Mouse (Mus musculus) heart, embryonic 15.5 days (tissue): ENCODE results near the gene Fam206a. TPM values are rescaled to one million over a fixed set of nuclear protein-coding genes. Genes with fewer than 3 reads are reported as not detected.
A peak's percentile ranks its signal among the peaks of the same experiment; 100 is the strongest.

Experiments used
- ATAC-seq: fragments of 200-750 bp; cut with Nextera tagmentation; replicated peaks from 2 replicates; pipeline ENCODE4 v1.8.0; 2017; ENCODE audit warnings: low read depth, moderate TSS enrichment; ENCODE audit not compliant: insufficient number of reproducible peaks, insufficient read depth, low FRiP score
- H3K27ac ChIP-seq: fragments of 300-500 bp; sonication (generic); 2 replicates; pipeline ENCODE4 v1.5.1; 2015; ENCODE audit warnings: mild to moderate bottlenecking, inconsistent platforms
- H3K27me3 ChIP-seq: fragments of 300-500 bp; sonication (generic); 2 replicates; pipeline ENCODE4 v1.6.1; 2015; ENCODE audit warnings: inconsistent platforms
- H3K36me3 ChIP-seq: fragments of 300-500 bp; sonication (generic); 2 replicates; pipeline ENCODE4 v1.6.1; 2015; ENCODE audit warnings: mild to moderate bottlenecking, inconsistent platforms
- H3K4me1 ChIP-seq: fragments of 300-500 bp; sonication (generic); replicated peaks from 2 replicates; pipeline ENCODE4 v1.6.1; 2015; ENCODE audit warnings: inconsistent platforms
- H3K4me2 ChIP-seq: fragments of 300-500 bp; sonication (generic); 2 replicates; pipeline ENCODE4 v1.6.1; 2015; ENCODE audit warnings: inconsistent platforms, mild to moderate bottlenecking, moderate library complexity
- H3K4me3 ChIP-seq: fragments of 300-500 bp; sonication (generic); 2 replicates; pipeline ENCODE4 v1.5.1; 2015; ENCODE audit warnings: mild to moderate bottlenecking, inconsistent platforms
- H3K9ac ChIP-seq: fragments of 300-500 bp; sonication (generic); 2 replicates; pipeline ENCODE4 v1.6.1; 2015; ENCODE audit warnings: mild to moderate bottlenecking, inconsistent platforms
- H3K9me3 ChIP-seq: fragments of 300-500 bp; sonication (generic); replicated peaks from 2 replicates; pipeline ENCODE4 v1.6.1; 2016; ENCODE audit warnings: inconsistent platforms
- WGBS: fragments of 180-500 bp; shearing (Covaris S2); methylation state at CpG from one replicate; pipeline ENCODE4 v1.1.7; 2015; ENCODE audit warnings: mixed read lengths; 5-methylcytosine and 5-hydroxymethylcytosine counted together
- polyA plus RNA-seq: library from polyadenylated mRNA; unstranded; fragments of >200 nt; fragmentation: Nextera tagmentation; extraction: Ambion mirVana; gene quantifications from 2 replicates; pipeline ENCODE4 v1.2.1, GENCODE M21; 2015

Fam206a gene
- polyA plus RNA-seq, 1 experiment from 2014 or later, result 7.4 TPM

DNA sequence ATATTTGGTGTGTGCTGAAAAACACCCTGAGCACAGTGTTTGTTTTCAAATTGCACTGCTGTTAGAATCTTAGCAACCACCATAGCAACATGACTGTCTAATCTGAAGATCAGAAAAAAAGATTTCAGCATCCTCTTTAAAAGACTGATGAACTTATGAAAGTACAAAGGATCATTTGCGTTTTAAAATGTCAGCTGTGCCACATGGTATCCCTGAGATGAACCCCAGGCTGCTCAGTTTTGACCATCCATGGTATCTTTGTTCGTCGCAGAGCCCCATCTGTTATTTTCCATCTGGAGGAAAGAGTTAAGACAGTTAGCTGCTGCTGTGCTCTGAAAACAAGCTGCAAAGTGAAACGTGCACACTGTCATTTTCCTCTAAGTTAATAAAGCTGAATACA is 10.0 kb downstream of the Fam206a start:
- Histone ChIP-seq H3K9me3 (no peaks in the 10 kb centered on the region), H3K27ac (no peak overlapping the region), H3K9ac (no peak overlapping the region), H3K4me3 (no peak overlapping the region), H3K4me1 (no peaks in the 10 kb centered on the region), H3K27me3 (no peaks in the 10 kb centered on the region), H3K4me2 (no peak overlapping the region), H3K36me3 (peaks cover 6% of the 10 kb centered on the region)
- no peak for ATAC-seq
- WGBS, result 65% methylated on average over 4 of the region's 4 CpGs

DNA sequence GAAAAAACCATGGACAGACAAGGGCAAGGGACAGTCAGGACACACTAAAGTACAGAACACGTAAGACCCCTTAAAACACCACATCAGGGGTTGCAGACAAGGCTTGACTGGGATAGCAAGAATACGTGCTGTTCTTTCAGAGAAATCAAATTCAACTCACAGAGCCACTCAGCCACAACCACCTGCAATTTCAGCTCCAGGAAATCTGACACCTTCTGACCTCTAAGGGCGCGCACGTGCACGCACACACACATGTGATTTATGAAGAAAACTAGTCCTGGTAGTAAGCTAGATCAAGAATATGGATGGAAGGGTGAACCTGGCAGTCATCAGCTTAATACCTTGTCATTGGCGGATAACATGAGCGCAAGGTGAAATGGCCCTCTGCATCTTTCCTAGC is 13.0 kb downstream of the Fam206a start:
- WGBS, result 82% methylated on average over 8 of the region's 8 CpGs

GRCm38 (mm10) chr4:56820017-56820550 is 17.9 kb downstream of the Fam206a start:
- no peaks in the 10 kb centered on the region for H3K27me3 ChIP-seq
- H3K9me3 ChIP-seq, result no peaks in the 10 kb centered on the region
- no peak overlapping the region for H3K4me2 ChIP-seq
- peaks cover 6% of the 10 kb centered on the region for H3K36me3 ChIP-seq
- no peaks in the 10 kb centered on the region for H3K4me1 ChIP-seq
- no peak overlapping the region for H3K9ac ChIP-seq
- ATAC-seq, result no peak
- no peak overlapping the region for H3K4me3 ChIP-seq
- peak overlapping the region; percentile 20; the same call in 1 of the 2 replicates for H3K27ac ChIP-seq

More for the DNA sequence above, 13.0 kb downstream of the Fam206a start:
- no peaks in the 10 kb centered on the region for H3K4me1 ChIP-seq
- H3K4me3 ChIP-seq, result no peak overlapping the region
- H3K27me3 ChIP-seq, result no peaks in the 10 kb centered on the region
- H3K9me3 ChIP-seq, result no peaks in the 10 kb centered on the region
- no peak for ATAC-seq
- H3K4me2 ChIP-seq, result no peak overlapping the region
- peaks cover 6% of the 10 kb centered on the region for H3K36me3 ChIP-seq
- no peak overlapping the region for H3K27ac ChIP-seq
- no peak overlapping the region for H3K9ac ChIP-seq

DNA sequence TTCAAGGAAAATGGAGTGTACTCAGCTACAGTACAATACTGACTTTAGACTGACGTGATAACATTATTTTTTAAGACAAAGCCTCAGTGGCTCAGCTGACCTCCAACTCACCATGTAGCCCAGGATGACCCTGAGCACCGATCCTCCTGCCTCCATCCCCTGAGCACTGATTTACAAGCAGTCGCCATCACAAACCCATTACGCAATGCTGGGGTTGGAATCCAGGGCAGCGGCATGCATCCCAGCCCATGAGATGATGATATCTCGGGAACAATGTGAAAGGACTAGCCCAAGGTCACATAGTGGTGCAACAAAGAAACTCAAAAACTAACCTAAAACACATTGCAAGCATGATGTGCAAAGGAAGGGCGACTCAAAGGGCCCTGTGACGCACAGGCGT is 22.1 kb downstream of the Fam206a start:
- Histone ChIP-seq H3K9me3 (no peaks in the 10 kb centered on the region), H3K27ac (no peak overlapping the region), H3K27me3 (no peaks in the 10 kb centered on the region), H3K4me2 (no peak overlapping the region), H3K4me3 (no peak overlapping the region), H3K36me3 (peaks cover 6% of the 10 kb centered on the region; the same call in 1 of the 2 replicates), H3K4me1 (no peaks in the 10 kb centered on the region), H3K9ac (no peak overlapping the region)
- ATAC-seq, result no peak
- WGBS, result 84% methylated on average over 9 of the region's 9 CpGs

GRCm38 (mm10) chr4:56828932-56829331 is 26.8 kb downstream of the Fam206a start:
- no peak for ATAC-seq
- 81% methylated on average over 3 of the region's 3 CpGs for WGBS
- Histone ChIP-seq H3K4me2 (no peak overlapping the region), H3K9me3 (no peaks in the 10 kb centered on the region), H3K4me3 (no peak overlapping the region), H3K27me3 (no peaks in the 10 kb centered on the region), H3K4me1 (peaks cover 4% of the 10 kb centered on the region; the same call in 1 of the 2 replicates), H3K36me3 (peaks cover 6% of the 10 kb centered on the region; the same call in 1 of the 2 replicates), H3K27ac (no peak overlapping the region), H3K9ac (no peak overlapping the region)

DNA sequence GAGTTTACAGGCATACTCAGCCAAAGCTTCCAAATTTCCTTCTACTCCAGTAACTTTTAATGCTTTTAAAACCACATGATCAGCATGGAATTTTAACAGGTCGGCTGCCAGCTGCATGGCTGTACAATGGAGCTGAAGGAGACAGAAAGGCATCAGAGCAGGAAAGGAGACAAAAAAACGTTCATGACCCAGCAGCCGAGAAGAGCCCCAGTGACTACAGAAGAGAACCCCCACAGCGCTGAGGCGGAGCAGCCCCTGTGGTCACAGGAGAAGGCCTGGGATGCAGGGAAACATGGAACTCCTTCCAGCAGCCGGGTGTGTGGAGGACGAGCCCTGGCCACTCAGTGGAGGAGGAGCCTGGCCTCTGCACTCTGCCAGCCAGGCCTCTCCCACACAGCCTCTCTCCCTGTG is 27.4 kb downstream of the Fam206a start:
- Histone ChIP-seq H3K27me3 (no peaks in the 10 kb centered on the region), H3K9ac (no peak overlapping the region), H3K4me1 (peaks cover 4% of the 10 kb centered on the region; the same call in 1 of the 2 replicates), H3K27ac (peak overlapping the region; percentile 6; the same call in 1 of the 2 replicates), H3K4me3 (no peak overlapping the region), H3K4me2 (no peak overlapping the region), H3K9me3 (no peaks in the 10 kb centered on the region), H3K36me3 (peaks cover 6% of the 10 kb centered on the region; the same call in 1 of the 2 replicates)
- ATAC-seq, result 0 out of 2 replicates have a peak, but pooled peaks have one; percentile 35
- WGBS, result 54% methylated on average over 7 of the region's 7 CpGs

DNA sequence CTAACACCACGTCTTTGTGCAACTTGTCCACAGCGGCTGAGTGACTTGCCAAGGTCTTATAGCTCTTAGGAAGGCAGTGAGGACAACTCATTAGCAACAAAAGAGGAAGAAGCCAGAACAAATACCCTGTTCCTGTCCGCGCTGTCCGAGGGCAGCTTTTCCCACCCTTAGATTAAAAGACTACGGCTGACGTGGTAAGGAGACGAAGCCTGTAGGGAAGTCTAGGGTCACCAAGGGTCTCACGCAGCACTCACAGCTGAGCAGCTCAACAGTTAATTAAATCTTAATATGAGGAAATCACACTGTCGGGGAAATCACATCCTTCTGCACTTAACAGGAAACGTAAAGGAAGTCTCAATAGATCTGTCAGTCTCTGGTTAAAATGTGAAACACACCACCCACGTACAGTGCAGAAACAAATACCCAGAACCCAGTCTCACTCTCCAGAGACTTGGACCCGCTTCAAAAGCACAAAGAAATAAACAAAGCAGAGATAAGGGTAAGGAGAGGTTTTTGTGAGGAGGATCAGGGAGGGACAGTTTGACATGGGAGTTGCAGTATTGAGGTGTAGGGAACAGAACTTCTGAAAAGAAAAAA is 29.0 kb downstream of the Fam206a start:
- peak; percentile 47; the same call in 1 of the 2 replicates for ATAC-seq
- Histone ChIP-seq H3K4me2 (0 out of 2 replicates have a peak overlapping the region, but pooled peaks have one; percentile 13), H3K4me1 (peaks cover 4% of the 10 kb centered on the region; the same call in 1 of the 2 replicates), H3K27me3 (no peaks in the 10 kb centered on the region), H3K9ac (no peak overlapping the region), H3K4me3 (no peak overlapping the region), H3K9me3 (no peaks in the 10 kb centered on the region), H3K36me3 (peaks cover 13% of the 10 kb centered on the region; the same call in 1 of the 2 replicates), H3K27ac (peak overlapping the region; percentile 27)
- 53% methylated on average over 13 of the region's 13 CpGs for WGBS

GRCm38 (mm10) chr4:56831998-56832397 is 29.9 kb downstream of the Fam206a start:
- H3K27ac ChIP-seq, result peak overlapping the region; percentile 27; the same call in 1 of the 2 replicates
- no peaks in the 10 kb centered on the region for H3K9me3 ChIP-seq
- H3K36me3 ChIP-seq, result peaks cover 13% of the 10 kb centered on the region; the same call in 1 of the 2 replicates
- H3K9ac ChIP-seq, result no peak overlapping the region
- H3K27me3 ChIP-seq, result no peaks in the 10 kb centered on the region
- no peak for ATAC-seq
- no peak overlapping the region for H3K4me2 ChIP-seq
- H3K4me1 ChIP-seq, result peaks cover 4% of the 10 kb centered on the region; the same call in 1 of the 2 replicates
- no peak overlapping the region for H3K4me3 ChIP-seq
- 65% methylated on average over 7 of the region's 7 CpGs for WGBS

DNA sequence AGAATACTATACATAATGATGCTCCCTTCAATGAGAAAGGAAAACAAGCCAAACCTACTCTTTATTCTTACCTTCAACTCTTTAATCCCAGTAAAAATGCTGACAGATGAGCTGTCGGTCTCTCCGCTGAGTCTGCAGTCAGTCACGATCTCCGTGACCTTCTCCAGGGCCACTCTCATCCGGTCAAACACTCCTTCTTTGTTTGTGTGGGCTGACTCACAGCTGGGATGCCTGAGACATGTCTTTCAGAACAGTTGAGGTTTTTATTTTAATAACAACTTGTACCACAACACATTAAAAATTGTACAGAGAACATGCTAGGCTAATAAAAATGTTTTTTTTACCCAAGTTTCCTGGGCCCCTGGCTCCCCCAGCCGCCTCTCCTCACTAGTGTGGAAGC is 35.5 kb downstream of the Fam206a start:
- no peak for ATAC-seq
- H3K4me1 ChIP-seq, result no peaks in the 10 kb centered on the region
- no peak overlapping the region for H3K4me2 ChIP-seq
- H3K9me3 ChIP-seq, result no peaks in the 10 kb centered on the region
- no peak overlapping the region for H3K9ac ChIP-seq
- 67% methylated on average over 6 of the region's 6 CpGs for WGBS
- no peaks in the 10 kb centered on the region for H3K27me3 ChIP-seq
- H3K36me3 ChIP-seq, result peaks cover 14% of the 10 kb centered on the region; the same call in 1 of the 2 replicates
- H3K27ac ChIP-seq, result no peak overlapping the region
- no peak overlapping the region for H3K4me3 ChIP-seq

DNA sequence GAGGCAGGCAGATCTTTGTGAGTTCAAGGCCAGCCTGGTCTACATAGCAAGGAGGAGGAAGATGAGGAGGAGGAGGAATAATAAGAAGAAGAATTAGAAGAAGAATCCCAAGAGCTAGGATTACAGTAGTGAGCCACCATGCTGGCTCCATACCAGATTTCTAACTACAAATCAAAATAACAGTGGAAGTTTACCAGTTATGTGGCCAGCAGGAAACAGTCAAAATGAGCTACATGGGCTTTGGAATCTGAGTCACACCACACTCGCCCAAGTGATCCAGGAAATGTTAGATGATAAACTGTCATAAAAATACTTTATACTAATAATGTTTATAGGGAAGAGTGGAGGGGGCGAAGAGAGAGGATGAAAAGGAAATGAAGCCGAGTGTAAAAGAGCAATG is 38.2 kb downstream of the Fam206a start:
- peaks cover 21% of the 10 kb centered on the region for H3K36me3 ChIP-seq
- 73% methylated on average over 3 of the region's 3 CpGs for WGBS
- no peak overlapping the region for H3K4me3 ChIP-seq
- no peaks in the 10 kb centered on the region for H3K9me3 ChIP-seq
- no peaks in the 10 kb centered on the region for H3K27me3 ChIP-seq
- no peak overlapping the region for H3K4me2 ChIP-seq
- no peaks in the 10 kb centered on the region for H3K4me1 ChIP-seq
- H3K27ac ChIP-seq, result no peak overlapping the region
- no peak overlapping the region for H3K9ac ChIP-seq
- ATAC-seq, result no peak

GRCm38 (mm10) chr4:56842501-56842900 is 40.4 kb downstream of the Fam206a start:
- Histone ChIP-seq H3K27ac (peak overlapping the region; percentile 48), H3K4me3 (no peak overlapping the region), H3K9ac (no peak overlapping the region), H3K4me2 (no peak overlapping the region), H3K36me3 (peaks cover 21% of the 10 kb centered on the region), H3K27me3 (no peaks in the 10 kb centered on the region), H3K4me1 (no peaks in the 10 kb centered on the region), H3K9me3 (no peaks in the 10 kb centered on the region)
- no peak for ATAC-seq
- 62% methylated on average over 7 of the region's 7 CpGs for WGBS

GRCm38 (mm10) chr4:56843963-56844362 is 41.8 kb downstream of the Fam206a start:
- Histone ChIP-seq H3K4me1 (no peaks in the 10 kb centered on the region), H3K36me3 (peaks cover 18% of the 10 kb centered on the region), H3K27me3 (no peaks in the 10 kb centered on the region), H3K4me3 (no peak overlapping the region), H3K4me2 (no peak overlapping the region), H3K27ac (no peak overlapping the region), H3K9me3 (no peaks in the 10 kb centered on the region), H3K9ac (no peak overlapping the region)
- no peak for ATAC-seq
- WGBS, result 94% methylated on average over 2 of the region's 2 CpGs
